Comparison of ENCODE assay signal across 9 mouse cellular contexts in genomic region chr14:34616821-34617220, GRCm38 (mm10). TPM values are rescaled to one million over a fixed set of nuclear protein-coding genes. Genes with fewer than 3 reads are reported as not detected.
A peak's percentile ranks its signal among the peaks of the same experiment; 100 is the strongest.
DNase-seq lines count a peak whose midpoint lies in the region; ATAC-seq lines count a peak whose summit lies in the region.
"Had no signal": no experiment of that assay in that cellular context is flagged by ENCODE, and none has a peak within 500 bp of the region (broad histone marks: within the 10 kb centered on the region; RNA-seq: fewer than 3 reads in every experiment).

No protein-coding gene starts in this region.

- H3K36me3 ChIP-seq in forebrain, embryonic 11.5 days (ENCODE audit: control insufficient read depth, insufficient read depth, low read length), result no peaks in the 10 kb centered on the region
- no peaks in the 10 kb centered on the region for H3K36me3 ChIP-seq in heart, embryonic 16.5 days (ENCODE audit: control insufficient read depth, insufficient read depth)
- H3K36me3 ChIP-seq in liver, embryonic 13.5 days, result no peaks in the 10 kb centered on the region
- H3K36me3 ChIP-seq in neural tube, embryonic 11.5 days (ENCODE audit: control insufficient read depth, insufficient read depth, low read length), result no peaks in the 10 kb centered on the region
- no peaks in the 10 kb centered on the region for H3K36me3 ChIP-seq in stomach, embryonic 15.5 days

- peak; percentile 82 for ATAC-seq in forebrain, embryonic 11.5 days (replicated peaks; ENCODE audit: low FRiP score)
- peak; percentile 35; the same call in 1 of the 2 replicates for ATAC-seq in heart, embryonic 16.5 days (replicated peaks; ENCODE audit: extremely low read depth, insufficient read depth, low FRiP score)
- peak; percentile 57 for ATAC-seq in liver, embryonic 13.5 days (ENCODE audit: low read depth)
- ATAC-seq in neural tube, embryonic 11.5 days (ENCODE audit: insufficient read depth, low FRiP score, low TSS enrichment), result peak; percentile 58; the same call in 1 of the 2 replicates
- peak; percentile 61 for ATAC-seq in stomach, embryonic 15.5 days (ENCODE audit: insufficient read depth, low FRiP score, low read depth)

- peak; percentile 77 to 87 for DNase-seq in CD8-positive naive resting alpha-beta T cell, adult 2 months (ENCODE audit: low read depth in 2 of 2, low spot score in 2 of 2)
- peak; percentile 50 for DNase-seq in c-Kit-negative CD71-positive TER-119-positive erythroid progenitor cells, embryonic 14.5 days (ENCODE audit: low read depth, low spot score)
- DNase-seq in forebrain, embryonic 11.5 days (ENCODE audit: low spot score), result peak; percentile 92
- DNase-seq in kidney, postnatal 14 days, result peak; percentile 85
- DNase-seq in liver, embryonic 13.5 days, result peak; percentile 71
- DNase-seq in neural tube, embryonic 11.5 days (ENCODE audit: low spot score), result peak; percentile 87

- peaks cover 3% of the 10 kb centered on the region; the same call in 1 of the 2 replicates for H3K4me1 ChIP-seq in forebrain, embryonic 11.5 days (replicated peaks; ENCODE audit: control insufficient read depth, insufficient read depth, low read length)
- H3K4me1 ChIP-seq in heart, embryonic 16.5 days (ENCODE audit: control insufficient read depth, insufficient read depth, low read length), result peaks cover 15% of the 10 kb centered on the region
- peaks cover 36% of the 10 kb centered on the region for H3K4me1 ChIP-seq in liver, embryonic 13.5 days (replicated peaks)
- no peaks in the 10 kb centered on the region for H3K4me1 ChIP-seq in neural tube, embryonic 11.5 days (ENCODE audit: control insufficient read depth, insufficient read depth, low read length)
- 0 out of 2 replicates have a peak, but pooled peaks cover 2% of the 10 kb centered on the region for H3K4me1 ChIP-seq in stomach, embryonic 15.5 days

- H3K4me3 ChIP-seq in forebrain, embryonic 11.5 days (ENCODE audit: low read depth, low read length), result no peak overlapping the region
- no peak overlapping the region for H3K4me3 ChIP-seq in heart, embryonic 16.5 days (ENCODE audit: low read length)
- no peak overlapping the region for H3K4me3 ChIP-seq in liver, embryonic 13.5 days (replicated peaks)
- no peak overlapping the region for H3K4me3 ChIP-seq in neural tube, embryonic 11.5 days (ENCODE audit: low read depth, low read length)
- no peak overlapping the region for H3K4me3 ChIP-seq in stomach, embryonic 15.5 days (replicated peaks)
- H3K4me3 ChIP-seq: erythroblast, embryonic 14.5 days had no signal

- no peak overlapping the region for H3K4me2 ChIP-seq in forebrain, embryonic 11.5 days (ENCODE audit: low read depth, low read length, severe bottlenecking)
- H3K4me2 ChIP-seq in heart, embryonic 16.5 days (ENCODE audit: low read depth, low read length), result no peak overlapping the region
- H3K4me2 ChIP-seq in liver, embryonic 13.5 days, result no peak overlapping the region
- no peak overlapping the region for H3K4me2 ChIP-seq in neural tube, embryonic 11.5 days (ENCODE audit: low read depth)
- no peak overlapping the region for H3K4me2 ChIP-seq in stomach, embryonic 15.5 days

- no peak overlapping the region for H3K27ac ChIP-seq in forebrain, embryonic 11.5 days (ENCODE audit: low read depth, low read length)
- no peak overlapping the region for H3K27ac ChIP-seq in heart, embryonic 16.5 days (ENCODE audit: low read length)
- H3K27ac ChIP-seq in liver, embryonic 13.5 days, result no peak overlapping the region
- no peak overlapping the region for H3K27ac ChIP-seq in neural tube, embryonic 11.5 days (ENCODE audit: low read depth, low read length)
- H3K27ac ChIP-seq in stomach, embryonic 15.5 days, result peak overlapping the region; percentile 33; the same call in 1 of the 2 replicates

- no peaks in the 10 kb centered on the region for H3K9me3 ChIP-seq in forebrain, embryonic 11.5 days (ENCODE audit: control insufficient read depth, low read length)
- H3K9me3 ChIP-seq in heart, embryonic 16.5 days (replicated peaks; ENCODE audit: control insufficient read depth, low read length), result no peaks in the 10 kb centered on the region
- H3K9me3 ChIP-seq in liver, embryonic 13.5 days (replicated peaks), result no peaks in the 10 kb centered on the region
- no peaks in the 10 kb centered on the region for H3K9me3 ChIP-seq in neural tube, embryonic 11.5 days (ENCODE audit: control insufficient read depth, low read length)
- no peaks in the 10 kb centered on the region for H3K9me3 ChIP-seq in stomach, embryonic 15.5 days

- peaks cover 11% of the 10 kb centered on the region; the same call in 1 of the 2 replicates for H3K27me3 ChIP-seq in forebrain, embryonic 11.5 days (ENCODE audit: control insufficient read depth, insufficient read depth, low read length)
- 0 out of 2 replicates have a peak, but pooled peaks cover 2% of the 10 kb centered on the region for H3K27me3 ChIP-seq in heart, embryonic 16.5 days (ENCODE audit: control insufficient read depth, insufficient read depth, low read length)
- H3K27me3 ChIP-seq in liver, embryonic 13.5 days, result no peaks in the 10 kb centered on the region
- peaks cover 13% of the 10 kb centered on the region; the same call in 1 of the 2 replicates for H3K27me3 ChIP-seq in neural tube, embryonic 11.5 days (ENCODE audit: control insufficient read depth, insufficient read depth, low read length)
- H3K27me3 ChIP-seq in stomach, embryonic 15.5 days (replicated peaks), result no peaks in the 10 kb centered on the region

- no peak overlapping the region for H3K9ac ChIP-seq in forebrain, embryonic 11.5 days (ENCODE audit: low read length)
- no peak overlapping the region for H3K9ac ChIP-seq in heart, embryonic 16.5 days (ENCODE audit: low read length)
- no peak overlapping the region for H3K9ac ChIP-seq in liver, embryonic 13.5 days
- H3K9ac ChIP-seq in neural tube, embryonic 11.5 days (ENCODE audit: low read length), result no peak overlapping the region
- no peak overlapping the region for H3K9ac ChIP-seq in stomach, embryonic 15.5 days

- 2% methylated on average over 8 of the region's 8 CpGs for WGBS in forebrain, embryonic 11.5 days
- WGBS in heart, embryonic 16.5 days, result under 1% methylated on average over 8 of the region's 8 CpGs
- 3% methylated on average over 8 of the region's 8 CpGs for WGBS in liver, embryonic 13.5 days (ENCODE audit: insufficient replicate concordance)
- WGBS in neural tube, embryonic 11.5 days, result 4% methylated on average over 8 of the region's 8 CpGs
- WGBS in stomach, embryonic 15.5 days, result under 1% methylated on average over 8 of the region's 8 CpGs

RNA-seq across cellular contexts. Expression of gene Opn4, which starts 16.9 kb away (rescaled TPM):
- 0.12 and 0.84 TPM in 2 replicates for polyA plus RNA-seq in forebrain, embryonic 11.5 days (2014; fragmentation: Nextera tagmentation; extraction: Ambion mirVana)
- polyA plus RNA-seq in heart, embryonic 16.5 days (2015; fragmentation: Nextera tagmentation; extraction: Ambion mirVana), result 6.8 and 8.5 TPM in 2 replicates
- not detected in 2 replicates for polyA plus RNA-seq in liver, embryonic 13.5 days (2015; fragmentation: Nextera tagmentation; extraction: Ambion mirVana)
- not detected in 2 replicates for polyA plus RNA-seq in neural tube, embryonic 11.5 days (2014; fragmentation: Nextera tagmentation; extraction: Ambion mirVana)
- not detected in 2 replicates for polyA plus RNA-seq in stomach, embryonic 15.5 days (2015; fragmentation: Nextera tagmentation; extraction: Ambion mirVana)
- polyA plus RNA-seq: erythroblast, embryonic 14.5 days had no signal

RNA-seq across cellular contexts. Expression of gene Ldb3, which starts 28.3 kb away (rescaled TPM):
- not detected in 2 replicates for polyA plus RNA-seq in forebrain, embryonic 11.5 days (2014; fragmentation: Nextera tagmentation; extraction: Ambion mirVana)
- 356 and 369 TPM in 2 replicates for polyA plus RNA-seq in heart, embryonic 16.5 days (2015; fragmentation: Nextera tagmentation; extraction: Ambion mirVana)
- 0.54 and 0.59 TPM in 2 replicates for polyA plus RNA-seq in liver, embryonic 13.5 days (2015; fragmentation: Nextera tagmentation; extraction: Ambion mirVana)
- polyA plus RNA-seq in neural tube, embryonic 11.5 days (2014; fragmentation: Nextera tagmentation; extraction: Ambion mirVana), result 2.4 and 2.5 TPM in 2 replicates
- 2.5 and 4.1 TPM in 2 replicates for polyA plus RNA-seq in stomach, embryonic 15.5 days (2015; fragmentation: Nextera tagmentation; extraction: Ambion mirVana)
- polyA plus RNA-seq: erythroblast, embryonic 14.5 days had no signal

RNA-seq across cellular contexts. Expression of gene Wapl, which starts 56.9 kb away (rescaled TPM):
- 33.7 and 34.5 TPM in 2 replicates for polyA plus RNA-seq in forebrain, embryonic 11.5 days (2014; fragmentation: Nextera tagmentation; extraction: Ambion mirVana)
- polyA plus RNA-seq in heart, embryonic 16.5 days (2015; fragmentation: Nextera tagmentation; extraction: Ambion mirVana), result 13.6 and 15.3 TPM in 2 replicates
- polyA plus RNA-seq in liver, embryonic 13.5 days (2015; fragmentation: Nextera tagmentation; extraction: Ambion mirVana), result 24.9 and 30.0 TPM in 2 replicates
- polyA plus RNA-seq in neural tube, embryonic 11.5 days (2014; fragmentation: Nextera tagmentation; extraction: Ambion mirVana), result 30.8 and 31.5 TPM in 2 replicates
- 28.5 and 28.8 TPM in 2 replicates for polyA plus RNA-seq in stomach, embryonic 15.5 days (2015; fragmentation: Nextera tagmentation; extraction: Ambion mirVana)

Comparison
In these comparisons a context has a peak if more than half of its experiments do, and no peak if none do; other contexts are left out.
1. RNA of gene Ldb3, which starts 28.3 kb away (polyA plus RNA-seq): 356 to 369 TPM in heart, embryonic 16.5 days; 2.5 to 4.1 TPM in stomach, embryonic 15.5 days, 2.4 to 2.5 TPM in neural tube, embryonic 11.5 days, 0.54 to 0.59 TPM in liver, embryonic 13.5 days and not detected in forebrain, embryonic 11.5 days; every median in the first group is over 10 times any median in the second.
2. Peak in every context shown above with its lines, with median percentiles within 50 percentile points of each other: DNase-seq and ATAC-seq.